Mouse (Mus musculus) neural tube, embryonic 11.5 days (tissue): Measurements from ENCODE around the gene Gm29582. TPM values are rescaled to one million over a fixed set of nuclear protein-coding genes. Genes with fewer than 3 reads are reported as not detected.
"Not testable (repeated sequence)": the region's sequence is repeated elsewhere in the genome, so short reads cannot be mapped to it uniquely, and the experiment has no call there.

ENCODE experiments used
- ATAC-seq: fragments of 200-750 bp; cut with Nextera tagmentation; 2 replicates; pipeline ENCODE4 v1.8.0; 2017; ENCODE audit warnings: moderate number of reproducible peaks, mild to moderate bottlenecking, moderate TSS enrichment, moderate library complexity; ENCODE audit not compliant: insufficient read depth, low FRiP score, low TSS enrichment
- DNase-seq: peaks from one replicate; pipeline ENCODE4 v3.0.0-alpha.2; 2015; ENCODE audit warnings: low spot score
- H3K27ac ChIP-seq: fragments of 300-500 bp; sonication (generic); 2 replicates; pipeline ENCODE4 v1.5.1; 2014; ENCODE audit warnings: low read depth, mild to moderate bottlenecking, low read length
- H3K27me3 ChIP-seq: fragments of 300-500 bp; sonication (generic); 2 replicates; pipeline ENCODE4 v1.6.1; 2014; ENCODE audit warnings: mild to moderate bottlenecking, low read length, mixed read lengths; ENCODE audit not compliant: control insufficient read depth, insufficient read depth
- H3K36me3 ChIP-seq: fragments of 300-500 bp; sonication (generic); 2 replicates; pipeline ENCODE4 v1.6.1; 2014; ENCODE audit warnings: mild to moderate bottlenecking, low read length, moderate library complexity, mixed read lengths; ENCODE audit not compliant: control insufficient read depth, insufficient read depth
- H3K4me1 ChIP-seq: fragments of 300-500 bp; sonication (generic); 2 replicates; pipeline ENCODE4 v1.6.1; 2014; ENCODE audit warnings: low read length, mixed read lengths; ENCODE audit not compliant: control insufficient read depth, insufficient read depth
- H3K4me2 ChIP-seq: fragments of 300-500 bp; sonication (generic); 2 replicates; pipeline ENCODE4 v1.6.1; 2014; ENCODE audit warnings: low read depth, mild to moderate bottlenecking, moderate library complexity
- H3K4me3 ChIP-seq: fragments of 300-500 bp; sonication (generic); 2 replicates; pipeline ENCODE4 v1.5.1; 2014; ENCODE audit warnings: low read depth, low read length
- H3K9ac ChIP-seq: fragments of 300-500 bp; sonication (generic); 2 replicates; pipeline ENCODE4 v1.6.1; 2014; ENCODE audit warnings: mild to moderate bottlenecking, low read length
- H3K9me3 ChIP-seq: fragments of 300-500 bp; sonication (generic); 2 replicates; pipeline ENCODE4 v1.6.1; 2016; ENCODE audit warnings: low read length; ENCODE audit not compliant: control insufficient read depth
- WGBS: fragments of 180-500 bp; shearing (Covaris S2); extraction: QIAGEN DNeasy Blood & Tissue Kit; methylation state at CpG from one replicate; pipeline ENCODE4 v1.1.7; 2014; 5-methylcytosine and 5-hydroxymethylcytosine counted together
- polyA plus RNA-seq: library from polyadenylated mRNA; unstranded; fragments of >200 nt; fragmentation: Nextera tagmentation; extraction: Ambion mirVana; gene quantifications from 2 replicates; pipeline ENCODE4 v1.2.1, GENCODE M21; 2014

Gm29582 gene
- not detected in 2 replicates for polyA plus RNA-seq

GRCm38 (mm10) chrY:30738461-30738860, at the start of gene Gm29582:
Gm29582 (minus strand) TSS chrY:30738561.
- H3K27ac ChIP-seq, H3K4me3 ChIP-seq, H3K4me1 ChIP-seq, DNase-seq, ATAC-seq, H3K4me2 ChIP-seq, H3K9ac ChIP-seq, H3K36me3 ChIP-seq, H3K27me3 ChIP-seq, H3K9me3 ChIP-seq: not testable (repeated sequence)
- WGBS: no CpG with 5 or more reads among the region's 8 CpGs
